Mouse (Mus musculus) small intestine, adult 2 months (tissue): Measurements from ENCODE around the gene Fam53a.

Experiments
- CTCF ChIP-seq: fragments of 200-500 bp; IDR thresholded peaks from 2 replicates; pipeline ENCODE4 v1.5.1; 2012; ENCODE audit warnings: low read depth, mild to moderate bottlenecking, control low read depth, inconsistent platforms, low read length, moderate library complexity, mixed read lengths; ENCODE audit not compliant: insufficient replicate concordance, insufficient read length; ENCODE audit errors: extremely low read depth
- POLR2A ChIP-seq: fragments of 200-500 bp; IDR thresholded peaks from 2 replicates; pipeline ENCODE4 v1.6.1; 2012; ENCODE audit warnings: low read depth, mild to moderate bottlenecking, control low read depth, inconsistent platforms, low read length, moderate library complexity

DNA sequence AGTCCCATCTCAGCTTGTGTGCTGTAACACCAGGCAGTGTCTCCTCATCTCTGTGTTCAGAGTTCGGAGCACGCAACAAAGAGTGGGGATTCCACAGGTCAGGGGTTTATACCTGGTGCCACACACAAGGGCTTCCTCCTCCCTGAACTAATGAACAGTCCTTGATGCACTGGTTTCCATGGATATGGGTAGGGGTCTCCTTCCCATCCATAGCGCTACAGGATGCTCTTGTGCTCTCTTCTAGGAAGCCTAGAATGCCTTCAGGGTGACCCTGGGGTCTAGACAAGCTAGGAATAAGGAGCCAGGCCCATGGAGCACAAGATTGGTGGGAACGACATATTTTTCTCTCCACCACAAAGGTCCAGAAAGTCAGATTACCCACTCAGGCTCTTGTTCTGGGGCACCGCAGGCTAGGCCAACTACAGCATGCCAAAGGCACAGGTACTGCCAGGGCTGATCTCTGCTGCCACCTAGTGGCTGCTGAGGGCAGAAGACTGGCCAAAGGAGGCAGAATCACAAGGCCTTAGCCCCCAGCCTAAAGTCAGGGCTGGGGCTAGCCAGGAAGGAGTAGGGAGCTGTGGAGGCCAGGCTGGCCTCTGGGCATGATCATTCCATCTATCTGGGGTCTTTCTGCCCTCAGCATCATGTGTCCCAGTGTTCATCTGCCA, 40.1 kb downstream of the Fam53a start:
- peak; percentile 92 for TF ChIP-seq CTCF
- TF ChIP-seq POLR2A, result no peak
